Mouse (Mus musculus) forebrain, embryonic 14.5 days (tissue): ENCODE measurements around the gene Zfp597. TPM values are rescaled to one million over a fixed set of nuclear protein-coding genes. Genes with fewer than 3 reads are reported as not detected.

Experiments used
- ATAC-seq: fragments of 200-750 bp; cut with Nextera tagmentation; 2 replicates; pipeline ENCODE4 v1.8.0; 2017; ENCODE audit warnings: mild to moderate bottlenecking, moderate library complexity
- DNase-seq: peaks from one replicate; pipeline ENCODE4 v3.0.0-alpha.2; 2015; ENCODE audit warnings: low spot score
- H3K27ac ChIP-seq: fragments of 300-500 bp; sonication (generic); 2 replicates; pipeline ENCODE4 v1.5.1; 2014; ENCODE audit warnings: low read depth, mild to moderate bottlenecking, control low read depth, low read length, moderate library complexity
- H3K27me3 ChIP-seq: fragments of 300-500 bp; sonication (generic); replicated peaks from 2 replicates; pipeline ENCODE4 v1.6.1; 2014; ENCODE audit warnings: low read length, control low read depth, mixed read lengths; ENCODE audit not compliant: control insufficient read depth, insufficient read depth
- H3K36me3 ChIP-seq: fragments of 300-500 bp; sonication (generic); 2 replicates; pipeline ENCODE4 v1.6.1; 2014; ENCODE audit warnings: low read length, control low read depth; ENCODE audit not compliant: control insufficient read depth, insufficient read depth
- H3K4me1 ChIP-seq: fragments of 300-500 bp; sonication (generic); 2 replicates; pipeline ENCODE4 v1.6.1; 2014; ENCODE audit warnings: antibody characterized with exemption, low read length, control low read depth; ENCODE audit not compliant: control insufficient read depth, insufficient read depth
- H3K4me2 ChIP-seq: fragments of 300-500 bp; sonication (generic); 2 replicates; pipeline ENCODE4 v1.6.1; 2014; ENCODE audit warnings: mild to moderate bottlenecking, control low read depth, low read length
- H3K4me3 ChIP-seq: fragments of 300-500 bp; sonication (generic); 2 replicates; pipeline ENCODE4 v1.5.1; 2014; ENCODE audit warnings: low read depth, low read length, control low read depth
- H3K9ac ChIP-seq: fragments of 300-500 bp; sonication (generic); 2 replicates; pipeline ENCODE4 v1.6.1; 2014; ENCODE audit warnings: mild to moderate bottlenecking, low read length, control low read depth, moderate library complexity
- H3K9me3 ChIP-seq: fragments of 300-500 bp; sonication (generic); replicated peaks from 2 replicates; pipeline ENCODE4 v1.6.1; 2016; ENCODE audit warnings: low read length, control low read depth, mixed read lengths; ENCODE audit not compliant: control insufficient read depth
- WGBS: fragments of 180-500 bp; shearing (Covaris S2); extraction: QIAGEN DNeasy Blood & Tissue Kit; methylation state at CpG from one replicate; pipeline ENCODE4 v1.1.7; 2014; 5-methylcytosine and 5-hydroxymethylcytosine counted together
- polyA plus RNA-seq: library from polyadenylated mRNA; unstranded; fragments of >200 nt; fragmentation: Nextera tagmentation; extraction: Ambion mirVana; gene quantifications from 2 replicates; pipeline ENCODE4 v1.2.1, GENCODE M21; 2014

Zfp597 gene
- polyA plus RNA-seq, 1 experiment from 2014 or later = 12.6 TPM

GRCm38 (mm10) chr16:3908537-3909111 lies 24.3 kb upstream of the Zfp597 start, which contains the start of the genes 1700037C18Rik and Cluap1:
Gene 1700037C18Rik (minus strand): TSS chr16:3908689.
Gene Cluap1 (plus strand): TSS chr16:3908801.
- Histone ChIP-seq H3K4me3 (peak within 1 kb of the TSS; percentile 62), H3K27me3 (no peaks in the 10 kb centered on the region), H3K4me1 (0 out of 2 replicates have a peak, but pooled peaks cover 6% of the 10 kb centered on the region), H3K27ac (peak within 1 kb of the TSS; percentile 68), H3K36me3 (peaks cover 41% of the 10 kb centered on the region), H3K4me2 (peak within 1 kb of the TSS; percentile 90), H3K9me3 (no peaks in the 10 kb centered on the region), H3K9ac (peak within 1 kb of the TSS; percentile 74)
- DNase-seq (peak; percentile 96), ATAC-seq (peak; percentile 97)
- under 1% methylated on average over 33 of the region's 33 CpGs for WGBS

- Histone ChIP-seq H3K4me3 (no peak overlapping the region), H3K27ac (no peak overlapping the region), H3K36me3 (peaks cover 41% of the 10 kb centered on the region), H3K9me3 (no peaks in the 10 kb centered on the region), H3K27me3 (no peaks in the 10 kb centered on the region), H3K4me1 (0 out of 2 replicates have a peak, but pooled peaks cover 6% of the 10 kb centered on the region), H3K9ac (no peak overlapping the region), H3K4me2 (no peak overlapping the region)
- WGBS = 83% methylated on average over 2 of the region's 2 CpGs
- DNase-seq = no peak
- ATAC-seq = no peak
Measured at GRCm38 (mm10) chr16:3907471-3907870, 23.1 kb upstream of the Zfp597 start.

DNA sequence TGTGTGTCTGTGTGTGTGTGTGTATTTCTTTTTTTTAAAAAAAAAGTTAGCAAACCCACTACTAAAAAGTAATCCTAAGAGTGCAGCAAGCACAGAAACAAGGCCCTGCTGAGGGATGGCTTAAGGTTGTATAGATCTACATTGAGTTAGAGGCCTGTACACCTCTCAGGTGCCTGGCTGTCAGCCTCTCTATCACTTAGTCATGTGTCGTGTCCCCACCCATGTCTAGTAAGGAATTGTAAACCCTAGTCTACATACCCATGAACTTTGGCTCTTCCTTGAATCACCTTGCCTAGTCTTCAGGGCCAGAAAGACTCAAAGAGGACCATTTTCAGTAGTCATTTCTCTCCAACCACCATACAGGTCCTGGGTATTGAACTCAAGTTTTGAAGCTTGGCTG lies 12.2 kb upstream of the Zfp597 start:
- no peaks in the 10 kb centered on the region for H3K27me3 ChIP-seq
- WGBS = 84% methylated on average over 1 of the region's 1 CpGs
- H3K36me3 ChIP-seq = peaks cover 58% of the 10 kb centered on the region
- no peak overlapping the region for H3K9ac ChIP-seq
- H3K9me3 ChIP-seq = no peaks in the 10 kb centered on the region
- DNase-seq (no peak), ATAC-seq (no peak)
- H3K4me1 ChIP-seq = no peaks in the 10 kb centered on the region
- H3K27ac ChIP-seq = no peak overlapping the region
- H3K4me2 ChIP-seq = no peak overlapping the region
- no peak overlapping the region for H3K4me3 ChIP-seq

GRCm38 (mm10) chr16:3896046-3896445 lies 11.7 kb upstream of the Zfp597 start:
- Histone ChIP-seq H3K27ac (no peak overlapping the region), H3K4me1 (no peaks in the 10 kb centered on the region), H3K9ac (no peak overlapping the region), H3K36me3 (peaks cover 53% of the 10 kb centered on the region), H3K9me3 (no peaks in the 10 kb centered on the region), H3K27me3 (no peaks in the 10 kb centered on the region), H3K4me2 (no peak overlapping the region), H3K4me3 (no peak overlapping the region)
- WGBS = 91% methylated on average over 6 of the region's 6 CpGs
- ATAC-seq = no peak
- DNase-seq = no peak

DNA sequence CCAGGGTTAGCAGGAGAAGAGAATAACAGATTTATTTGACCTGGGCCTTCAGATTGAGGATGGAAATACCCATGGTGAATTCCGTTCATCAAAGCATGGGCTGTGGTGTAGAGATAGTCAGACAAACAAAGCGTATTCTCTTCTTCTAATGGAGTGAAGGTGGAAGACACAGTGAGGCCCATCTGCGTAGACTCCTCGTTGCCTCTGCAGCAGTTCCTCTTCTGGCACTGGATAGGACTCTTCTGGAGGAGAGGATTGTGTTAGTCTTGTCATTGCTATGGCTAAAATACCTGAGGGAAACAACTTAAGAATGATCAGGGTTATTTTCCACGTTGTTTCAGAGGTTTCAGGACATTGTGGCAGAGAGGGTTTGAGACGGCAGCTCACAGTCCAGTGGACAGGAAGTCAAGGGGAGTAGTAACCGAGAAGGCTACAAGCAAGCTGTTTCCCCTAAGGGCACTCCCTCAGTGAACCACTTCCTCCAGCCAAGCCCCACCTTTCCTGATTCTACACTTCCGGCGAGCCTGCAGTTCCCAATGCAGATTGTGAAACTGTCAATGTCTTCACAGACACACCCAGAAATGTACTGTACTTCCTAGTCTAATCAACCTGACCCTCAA lies 10.9 kb upstream of the Zfp597 start:
- no peaks in the 10 kb centered on the region for H3K27me3 ChIP-seq

DNA sequence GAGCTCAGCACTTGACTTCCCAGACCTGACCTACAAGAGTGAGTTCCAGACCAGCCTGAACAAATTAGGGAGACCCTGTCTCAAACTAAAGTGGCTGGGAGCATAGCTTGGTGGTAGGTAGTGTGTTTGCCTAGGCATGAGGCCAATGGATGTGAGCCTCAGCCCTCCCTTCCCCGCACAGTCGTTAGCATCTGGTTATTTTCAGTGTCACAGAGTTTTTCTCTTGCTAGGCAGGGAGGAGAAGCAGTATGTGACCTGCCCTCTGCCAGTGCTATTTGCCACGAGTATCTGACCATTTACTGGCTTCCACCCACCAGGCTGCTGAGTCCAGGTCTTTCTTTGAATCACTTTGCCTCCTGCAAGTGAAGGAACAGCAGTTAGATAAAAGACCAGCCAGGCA lies 9.4 kb upstream of the Zfp597 start:
- no peaks in the 10 kb centered on the region for H3K4me1 ChIP-seq
- H3K27me3 ChIP-seq = no peaks in the 10 kb centered on the region
- peaks cover 31% of the 10 kb centered on the region for H3K36me3 ChIP-seq
- no peak overlapping the region for H3K9ac ChIP-seq
- no peak overlapping the region for H3K4me2 ChIP-seq
- DNase-seq (no peak), ATAC-seq (no peak)
- no peak overlapping the region for H3K4me3 ChIP-seq
- WGBS = 80% methylated on average over 3 of the region's 3 CpGs
- no peak overlapping the region for H3K27ac ChIP-seq
- H3K9me3 ChIP-seq = no peaks in the 10 kb centered on the region

More for the DNA sequence above, 10.9 kb upstream of the Zfp597 start:
- WGBS = 84% methylated on average over 9 of the region's 9 CpGs
- DNase-seq = no peak
- no peaks in the 10 kb centered on the region for H3K4me1 ChIP-seq
- H3K9ac ChIP-seq = no peak overlapping the region
- H3K27ac ChIP-seq = no peak overlapping the region
- no peak for ATAC-seq
- peaks cover 45% of the 10 kb centered on the region for H3K36me3 ChIP-seq
- no peak overlapping the region for H3K4me3 ChIP-seq
- no peak overlapping the region for H3K4me2 ChIP-seq
- H3K9me3 ChIP-seq = no peaks in the 10 kb centered on the region

- Histone ChIP-seq H3K9ac (no peak overlapping the region), H3K27me3 (no peaks in the 10 kb centered on the region), H3K4me2 (no peak overlapping the region), H3K9me3 (no peaks in the 10 kb centered on the region), H3K36me3 (peaks cover 14% of the 10 kb centered on the region), H3K27ac (no peak overlapping the region), H3K4me3 (no peak overlapping the region), H3K4me1 (no peaks in the 10 kb centered on the region)
- DNase-seq (no peak), ATAC-seq (no peak)
- 94% methylated on average over 14 of the region's 14 CpGs for WGBS
Measured at GRCm38 (mm10) chr16:3891621-3892295, 7.4 kb upstream of the Zfp597 start.

DNA sequence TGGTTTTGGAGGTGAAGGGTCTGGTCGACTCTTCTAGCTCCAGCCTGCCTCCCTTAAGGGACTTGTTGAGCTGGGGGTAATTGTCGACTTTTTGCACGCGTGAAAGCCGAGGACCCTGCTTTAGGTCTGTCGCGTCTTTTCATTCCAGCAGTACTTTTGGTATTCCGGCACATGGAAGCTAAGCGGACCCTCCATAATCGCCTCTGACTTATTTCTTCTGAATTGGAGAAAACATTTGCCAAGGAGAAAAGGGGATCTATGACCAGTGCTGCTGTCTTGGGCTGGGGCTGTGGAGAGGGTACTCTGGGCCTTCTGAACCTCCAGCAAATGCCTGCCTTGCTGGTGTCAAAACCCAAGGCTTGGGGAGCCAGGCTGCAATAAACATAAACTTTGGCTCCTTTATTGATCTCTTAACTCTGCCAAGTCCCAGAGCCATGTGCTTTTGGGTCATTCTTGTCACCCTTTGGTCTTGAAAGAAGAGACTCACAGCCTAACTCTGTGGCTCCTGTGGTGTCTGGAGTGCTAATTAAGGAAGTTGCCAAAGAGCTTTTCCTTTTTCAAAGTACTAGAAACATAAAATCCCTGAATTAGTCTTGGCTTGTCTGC lies 807 bp upstream of the Zfp597 start:
- Histone ChIP-seq H3K4me2 (peak overlapping the region; percentile 76), H3K4me1 (peaks cover 12% of the 10 kb centered on the region), H3K27me3 (no peaks in the 10 kb centered on the region), H3K9me3 (no peaks in the 10 kb centered on the region), H3K9ac (peak overlapping the region; percentile 90), H3K36me3 (0 out of 2 replicates have a peak, but pooled peaks cover 9% of the 10 kb centered on the region), H3K27ac (peak overlapping the region; percentile 94; the same call in 1 of the 2 replicates), H3K4me3 (peak overlapping the region; percentile 91)
- 3% methylated on average over 10 of the region's 10 CpGs for WGBS
- DNase-seq = peak; percentile 6
- no peak for ATAC-seq
